Mouse (Mus musculus): Measurements from ENCODE around the gene Hmgcr. TPM values are rescaled to one million over a fixed set of nuclear protein-coding genes. Genes with fewer than 3 reads are reported as not detected.
"Not testable (repeated sequence)": the region's sequence is repeated elsewhere in the genome, so short reads cannot be mapped to it uniquely, and the experiment has no call there.

Hmgcr gene
- total RNA-seq, 2 experiments from 2014 or later = 6.8 to 8.5 TPM

DNA sequence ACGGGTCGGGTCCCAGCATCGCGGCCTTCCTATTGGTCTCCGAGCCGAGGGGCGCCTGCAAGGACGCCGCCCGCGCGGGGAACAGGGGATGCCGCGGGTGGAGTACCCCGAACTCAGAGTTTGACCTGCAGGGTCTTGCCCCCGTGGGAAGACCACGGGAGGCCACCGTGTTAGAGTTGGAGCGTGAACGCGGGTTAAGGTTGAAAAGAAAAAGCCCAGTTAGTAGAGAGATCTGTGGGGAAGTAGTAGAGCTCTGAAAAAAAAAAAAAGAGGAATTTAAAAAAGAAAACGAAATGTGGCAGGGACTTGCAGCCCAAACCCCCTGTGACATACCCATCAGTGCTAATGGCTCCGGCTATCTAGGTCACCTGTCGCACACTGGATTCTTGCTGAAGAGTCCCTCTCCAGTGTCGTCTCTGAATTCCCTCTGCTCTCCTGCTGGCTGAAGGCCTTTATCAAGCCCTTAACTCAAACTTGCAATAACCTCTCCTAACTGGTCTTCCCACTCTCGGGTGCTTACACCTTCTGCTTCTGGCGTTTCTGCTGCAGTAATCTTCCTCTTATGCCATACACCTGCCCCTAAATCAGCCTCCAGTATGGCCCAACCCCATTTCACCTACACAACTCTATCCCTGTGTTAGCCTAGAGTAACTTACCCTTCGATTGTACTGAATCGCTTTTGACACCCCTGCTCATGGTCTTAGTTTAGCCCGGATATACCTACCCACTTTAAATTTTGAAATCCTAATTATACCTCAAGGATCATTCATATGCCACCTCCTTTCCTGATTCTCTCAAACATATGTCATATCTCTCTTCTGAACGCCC, 556 bp upstream of the Hmgcr start:
- no peak for DNase-seq

DNA sequence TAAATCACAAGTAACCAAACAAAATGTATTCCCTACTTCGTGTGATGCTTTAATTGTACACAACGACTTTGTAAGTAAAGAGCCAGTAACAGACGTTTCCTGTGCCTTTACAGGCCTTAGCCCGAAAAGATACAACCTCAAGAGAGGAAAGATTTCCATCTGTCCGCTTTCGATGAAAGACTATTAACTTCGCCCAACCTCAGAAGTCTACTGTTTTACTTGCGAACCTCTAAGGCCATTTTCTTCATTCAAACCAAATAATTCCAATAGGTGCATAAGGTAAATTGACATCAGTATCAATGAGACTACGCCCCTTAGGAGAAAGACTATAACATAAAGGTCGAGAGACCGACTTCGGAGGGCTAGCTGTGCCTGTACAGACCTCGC, 724 bp downstream of the Hmgcr start:
- no peak for DNase-seq

DNA sequence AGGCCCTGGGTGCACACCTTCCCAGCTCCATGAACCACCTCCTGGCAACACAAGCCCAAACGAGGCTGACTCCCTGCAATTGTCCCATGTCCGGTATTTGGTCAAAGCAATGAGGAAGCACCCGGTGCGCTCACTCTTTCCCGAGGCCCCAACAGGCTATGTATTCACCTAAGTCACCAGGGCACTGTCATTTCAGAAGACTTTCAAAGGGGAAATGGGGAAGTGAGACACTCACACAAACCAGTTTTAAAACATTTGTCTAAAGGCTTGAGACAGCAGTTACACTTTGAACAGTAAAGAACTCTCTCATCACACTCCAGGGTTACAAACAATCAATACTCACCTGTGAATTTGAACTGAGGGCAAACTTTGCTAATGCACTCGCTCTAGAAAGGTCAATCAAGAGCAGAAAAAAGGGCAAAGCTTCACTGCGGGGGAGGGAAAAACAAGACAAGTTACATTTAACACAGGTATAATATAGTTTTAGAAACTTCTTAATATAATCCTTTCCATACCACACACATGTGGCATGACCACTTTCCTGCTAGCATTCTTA, 6.2 kb downstream of the Hmgcr start:
- DNase-seq = no peak

DNA sequence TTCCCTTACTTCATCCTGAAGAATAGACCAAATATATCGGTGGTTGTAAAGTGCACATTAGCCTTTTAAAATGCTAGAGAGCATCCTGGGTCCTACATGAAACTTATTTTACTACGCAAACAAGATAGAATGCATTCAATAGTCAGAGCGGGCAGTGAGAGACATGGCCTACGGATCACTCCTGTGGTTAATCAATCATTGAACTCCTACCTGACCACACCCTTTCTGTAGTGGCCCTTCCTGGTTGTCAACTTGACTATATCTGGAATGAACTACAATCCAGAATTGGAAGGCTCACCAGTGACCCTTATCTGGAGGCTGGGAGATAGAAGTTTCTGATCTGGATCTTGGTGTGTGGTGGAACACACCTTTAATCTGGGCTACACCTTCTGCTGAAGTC, 7.6 kb downstream of the Hmgcr start:
- DNase-seq = not testable (repeated sequence)

DNA sequence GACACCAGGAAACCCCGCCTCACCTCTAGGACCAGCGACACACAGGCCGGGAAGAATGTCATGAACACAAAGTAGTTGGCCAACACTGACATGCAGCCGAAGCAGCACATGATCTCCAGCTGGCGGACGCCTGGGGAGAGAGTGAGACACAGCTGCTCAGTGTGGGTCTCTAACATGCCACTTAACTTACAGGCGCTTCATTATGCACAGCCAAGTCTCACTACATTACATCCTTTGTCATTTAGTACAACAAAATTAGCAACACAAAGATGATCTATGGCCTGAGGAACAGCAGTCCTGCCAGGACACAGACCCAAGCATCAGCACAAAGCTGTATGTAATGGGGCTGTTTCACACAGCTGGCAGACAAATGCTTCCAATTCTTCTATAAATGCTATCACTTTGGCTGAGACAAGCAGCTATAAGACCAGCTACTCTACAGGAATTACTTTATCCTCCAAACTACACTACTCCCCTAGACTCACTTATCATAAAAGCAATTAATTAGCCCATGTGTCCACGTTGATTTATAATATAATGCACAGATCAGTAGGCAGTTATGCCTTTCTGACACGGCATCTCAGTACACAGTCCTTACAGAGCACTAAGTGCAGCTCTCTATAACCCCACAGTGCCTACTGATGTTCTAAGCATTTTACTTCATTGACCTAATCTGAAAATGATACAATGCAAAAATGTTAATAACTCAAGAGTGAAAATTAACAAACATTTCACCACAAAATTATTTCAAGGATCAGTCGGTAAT, 10.5 kb downstream of the Hmgcr start:
- DNase-seq = peak; percentile 10

DNA sequence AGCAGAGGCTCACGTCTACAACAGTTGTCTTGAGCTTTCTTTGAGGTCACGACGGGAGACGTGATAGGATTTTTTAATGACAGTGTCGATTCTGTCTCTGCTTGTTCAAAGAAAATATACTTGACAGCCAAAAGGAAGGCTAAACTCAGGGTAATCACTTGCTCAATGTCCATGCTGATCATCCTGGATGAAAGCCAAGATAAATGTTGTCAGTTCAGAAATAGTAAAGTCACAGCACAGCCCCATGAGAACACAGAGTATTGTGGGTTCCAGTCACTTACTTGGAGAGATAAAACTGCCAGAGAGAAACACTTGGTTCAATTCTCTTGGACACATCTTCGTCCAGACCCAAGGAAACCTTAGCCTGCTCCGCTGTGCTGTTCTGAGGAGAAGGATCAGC, 11.8 kb downstream of the Hmgcr start:
- DNase-seq = no peak

DNA sequence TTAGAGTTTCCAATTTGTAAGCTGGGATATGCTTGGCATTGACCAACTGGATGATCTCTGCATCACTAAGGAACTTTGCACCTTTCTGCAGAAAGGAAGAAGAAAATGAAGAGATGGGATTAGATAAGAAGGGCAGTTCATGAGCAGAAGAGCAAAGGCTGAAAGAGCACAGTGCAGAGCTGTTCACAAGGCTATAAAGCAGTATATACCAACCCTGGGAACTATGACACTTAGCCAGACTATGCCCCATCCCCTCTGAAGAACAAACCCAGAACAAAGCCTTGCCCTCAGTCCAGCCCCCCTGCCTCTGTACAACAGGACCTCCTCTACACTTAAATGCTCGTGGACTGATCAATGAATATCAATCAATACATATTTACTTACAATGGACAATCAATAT, 14.1 kb downstream of the Hmgcr start:
- no peak for DNase-seq

DNA sequence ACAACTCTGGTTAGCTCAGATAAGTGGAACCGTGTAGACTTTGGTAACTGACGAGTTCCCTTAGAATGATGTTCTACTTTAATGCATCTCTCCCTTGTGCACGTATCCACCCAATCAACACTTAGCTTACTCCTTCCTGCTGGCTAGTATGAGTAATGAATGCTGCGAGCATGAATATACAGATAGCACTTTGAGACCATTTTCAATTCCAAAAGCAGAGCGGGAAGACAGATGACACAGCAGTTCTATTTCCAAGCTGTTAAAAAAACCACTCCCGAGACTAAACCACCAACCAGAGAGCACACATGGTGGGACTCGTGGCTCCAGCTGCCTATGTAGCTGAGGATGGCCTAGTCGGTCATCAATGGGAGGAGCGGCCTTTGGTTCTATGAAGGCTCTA, 17.7 kb downstream of the Hmgcr start:
- DNase-seq = no peak

DNA sequence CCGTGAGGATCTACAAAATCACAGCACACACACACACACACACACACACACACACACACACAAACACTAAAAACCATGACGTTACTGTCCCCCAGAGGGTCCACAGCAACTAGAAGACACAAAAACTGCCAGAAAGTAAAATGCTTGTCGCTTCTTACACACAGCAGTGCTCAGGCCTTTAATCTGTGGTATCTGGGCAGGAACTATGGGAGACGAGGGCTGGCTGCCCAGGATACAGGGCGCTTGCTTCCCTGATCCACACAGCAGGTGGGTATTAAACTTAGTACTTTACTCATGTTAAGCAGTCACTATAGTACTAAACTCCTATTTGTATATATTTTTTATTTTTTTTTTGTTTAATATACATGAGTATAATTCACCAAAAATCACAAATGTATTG, 24.9 kb downstream of the Hmgcr start:
- DNase-seq = no peak

DNA sequence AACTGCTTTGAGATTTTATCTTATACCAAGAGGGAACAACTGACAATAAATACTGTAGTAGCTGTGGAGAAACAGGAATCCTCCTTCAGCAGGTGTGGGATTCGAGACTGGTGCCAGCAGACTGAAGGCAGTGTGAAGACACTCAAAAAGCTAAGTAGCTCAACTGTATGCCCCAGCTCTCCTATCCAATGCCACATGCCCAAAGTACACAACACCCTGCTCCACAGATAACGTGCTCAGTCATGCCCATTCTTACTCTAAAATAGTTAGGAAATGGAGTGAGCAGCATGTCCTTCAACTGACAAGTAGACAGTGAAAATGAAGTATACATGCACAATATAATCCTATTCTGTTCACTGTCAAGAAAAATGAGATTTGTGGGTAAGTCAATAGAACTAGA, 26.6 kb downstream of the Hmgcr start:
- DNase-seq = no peak

DNA sequence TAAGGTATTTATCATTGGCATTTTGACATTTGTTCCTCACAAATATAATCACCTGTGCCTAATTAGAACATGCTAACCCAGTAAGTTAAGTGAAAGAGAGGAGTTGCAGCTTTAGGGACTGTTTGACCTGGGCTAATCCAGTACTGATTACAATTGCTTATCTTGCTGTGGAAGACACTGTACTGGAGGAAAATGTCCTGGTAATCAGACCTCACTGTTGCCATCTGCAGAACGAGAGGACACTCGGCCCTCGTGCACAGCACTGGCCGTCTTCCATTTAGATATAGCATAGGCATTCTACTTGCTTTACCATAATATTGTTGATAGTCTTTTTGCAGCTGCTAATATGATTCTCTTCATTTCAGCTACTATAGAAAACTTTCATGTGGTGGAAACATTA, 40.3 kb downstream of the Hmgcr start:
- DNase-seq = no peak

DNA sequence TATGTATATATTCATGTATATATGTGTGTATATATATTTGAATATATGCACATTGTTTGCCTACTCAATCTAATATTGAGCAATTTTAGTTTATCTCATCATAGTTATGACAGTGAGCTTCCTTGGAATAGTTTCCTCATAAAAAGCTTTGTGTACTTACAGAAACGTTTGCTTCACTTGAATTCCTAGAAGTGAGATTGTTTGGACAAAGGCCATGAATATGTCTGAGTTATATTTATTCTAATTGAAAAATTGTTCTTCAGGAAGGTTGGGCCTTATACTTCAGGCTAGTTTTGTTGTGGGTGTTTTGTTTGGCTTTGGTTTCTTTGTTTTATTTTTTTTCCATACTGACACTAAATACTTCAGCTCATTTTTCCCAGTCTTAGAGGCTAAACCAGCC, 49.8 kb downstream of the Hmgcr start:
- DNase-seq = no peak

DNA sequence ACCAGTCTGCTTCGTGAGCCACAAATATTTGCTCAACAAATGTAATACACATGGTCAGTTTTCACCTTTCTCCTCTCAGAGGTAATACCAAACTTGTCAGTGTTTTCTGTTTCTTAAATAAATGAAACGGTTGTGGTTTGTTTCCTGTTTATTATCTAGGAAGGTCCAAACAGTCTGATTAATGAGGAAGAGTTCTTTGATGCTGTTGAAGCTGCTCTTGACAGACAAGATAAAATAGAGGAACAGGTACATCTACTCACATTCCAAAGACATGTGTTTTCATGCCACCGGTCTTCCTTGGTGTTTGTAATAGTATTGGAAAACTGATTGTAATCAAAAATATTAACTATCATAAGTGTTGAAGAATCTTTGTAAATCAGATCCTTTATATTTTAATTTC, 56.1 kb downstream of the Hmgcr start:
- no peak for DNase-seq

DNA sequence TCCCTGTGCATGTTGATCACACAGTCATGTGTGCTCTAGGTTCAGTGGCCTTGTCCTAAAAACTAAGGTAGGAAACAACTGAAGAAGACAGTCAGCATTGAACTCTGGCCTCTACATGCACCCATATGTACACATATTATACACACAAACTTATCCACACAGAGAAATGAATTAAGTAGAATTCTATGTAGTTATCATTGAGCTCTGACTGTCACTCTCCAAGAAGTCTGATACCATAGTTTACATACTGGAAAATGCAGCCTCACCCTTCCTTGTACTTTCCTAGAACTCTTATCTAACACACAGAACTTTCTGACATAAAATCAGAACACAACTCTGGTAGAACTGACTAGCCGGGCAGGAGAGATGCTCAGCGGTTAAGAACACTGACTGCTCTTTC, 66.5 kb downstream of the Hmgcr start:
- DNase-seq = no peak

DNA sequence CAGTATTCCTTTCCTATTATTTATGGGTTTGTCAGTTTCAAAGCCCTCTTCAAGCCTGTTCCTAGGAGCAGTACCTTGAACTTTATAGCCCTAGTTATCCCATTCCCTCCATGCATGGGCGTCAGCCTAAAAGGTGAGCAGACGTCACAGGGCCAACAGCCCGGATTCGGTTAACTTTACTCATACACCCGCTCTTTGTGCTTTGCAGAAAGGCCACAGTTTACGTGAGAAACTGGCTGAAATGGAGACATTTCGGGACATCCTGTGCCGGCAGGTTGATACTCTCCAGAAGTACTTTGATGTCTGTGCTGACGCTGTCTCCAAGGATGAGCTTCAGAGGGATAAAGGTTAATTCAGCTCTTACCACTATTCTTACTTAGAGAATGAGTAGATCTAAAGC, 71.6 kb downstream of the Hmgcr start:
- no peak for DNase-seq

Other genes starting within 250 kb of the Hmgcr start
- gene Ankdd1b, start 199.7 kb downstream of the Hmgcr start, total RNA-seq (2021) = not detected
- not detected for gene Gm17622, start 180.2 kb downstream of the Hmgcr start, total RNA-seq (2021)
- gene Polk, start 128.4 kb downstream of the Hmgcr start, total RNA-seq (2021) = 1 to 10 TPM; 3.3 to 3.7 TPM
- gene Col4a3bp, start 128.3 kb downstream of the Hmgcr start, total RNA-seq (2021) = 10 to 100 TPM; 31.5 to 39.7 TPM
- gene Ankrd31, start 77.3 kb upstream of the Hmgcr start, total RNA-seq (2021) = not detected